28 mouse cellular contexts compared by ENCODE assay signal in genomic region chr3:86712758-86713157, GRCm38 (mm10).
A peak's percentile ranks its signal among the peaks of the same experiment; 100 is the strongest.
DNase-seq lines count a peak whose midpoint lies in the region; ATAC-seq lines count a peak whose summit lies in the region.
"Had no signal": no experiment of that assay in that cellular context is flagged by ENCODE, and none has a peak within 500 bp of the region (broad histone marks: within the 10 kb centered on the region; RNA-seq: fewer than 3 reads in every experiment).

No protein-coding gene starts in this region.

- peaks cover 7% of the 10 kb centered on the region for H3K4me1 ChIP-seq in hindbrain, embryonic 15.5 days (replicated peaks)
- no peaks in the 10 kb centered on the region for H3K4me1 ChIP-seq in hindbrain, embryonic 11.5 days (replicated peaks; ENCODE audit: control insufficient read depth, insufficient read depth, low read length)
- H3K4me1 ChIP-seq in neural tube, embryonic 13.5 days (replicated peaks): peaks cover 21% of the 10 kb centered on the region
- H3K4me1 ChIP-seq in neural tube, embryonic 14.5 days (ENCODE audit: control insufficient read depth, insufficient read depth, low read length): no peaks in the 10 kb centered on the region; the same call in 1 of the 2 replicates
- H3K4me1 ChIP-seq: embryonic facial prominence, embryonic 15.5 days; liver, embryonic 15.5 days; lung, embryonic 15.5 days; megakaryocyte, embryonic 14.5 days; neural tube, embryonic 12.5 days had no signal

- peak; percentile 23; the same call in 1 of the 2 replicates for ATAC-seq in hindbrain, embryonic 15.5 days (ENCODE audit: low FRiP score, low read depth)
- no peak for ATAC-seq in hindbrain, embryonic 11.5 days (ENCODE audit: low FRiP score)
- peak; percentile 70 for ATAC-seq in neural tube, embryonic 13.5 days (ENCODE audit: low read depth)
- ATAC-seq in neural tube, embryonic 14.5 days (ENCODE audit: low read depth): peak; percentile 59

- H3K4me2 ChIP-seq in hindbrain, embryonic 15.5 days: no peak overlapping the region
- no peak overlapping the region for H3K4me2 ChIP-seq in hindbrain, embryonic 11.5 days (replicated peaks; ENCODE audit: low read depth, low read length)
- no peak overlapping the region for H3K4me2 ChIP-seq in neural tube, embryonic 13.5 days
- H3K4me2 ChIP-seq in neural tube, embryonic 14.5 days (ENCODE audit: low read depth, low read length): no peak overlapping the region
- H3K4me2 ChIP-seq: embryonic facial prominence, embryonic 15.5 days; heart, embryonic 12.5 days; liver, embryonic 15.5 days; lung, embryonic 15.5 days; neural tube, embryonic 12.5 days had no signal

- no peak overlapping the region for H3K4me3 ChIP-seq in hindbrain, embryonic 15.5 days
- no peak overlapping the region for H3K4me3 ChIP-seq in hindbrain, embryonic 11.5 days (ENCODE audit: low read depth, low read length)
- no peak overlapping the region for H3K4me3 ChIP-seq in neural tube, embryonic 13.5 days
- H3K4me3 ChIP-seq in neural tube, embryonic 14.5 days (ENCODE audit: low read depth, low read length): no peak overlapping the region
- H3K4me3 ChIP-seq: embryonic facial prominence, embryonic 15.5 days; heart, embryonic 12.5 days; liver, embryonic 15.5 days; lung, embryonic 15.5 days; megakaryocyte, embryonic 14.5 days; neural tube, embryonic 12.5 days had no signal

- no peak overlapping the region for H3K9ac ChIP-seq in hindbrain, embryonic 15.5 days
- H3K9ac ChIP-seq in hindbrain, embryonic 11.5 days (ENCODE audit: low read depth, low read length): no peak overlapping the region
- H3K9ac ChIP-seq in neural tube, embryonic 13.5 days: no peak overlapping the region
- H3K9ac ChIP-seq in neural tube, embryonic 14.5 days (replicated peaks; ENCODE audit: low read depth, low read length): no peak overlapping the region
- H3K9ac ChIP-seq: embryonic facial prominence, embryonic 15.5 days; heart, embryonic 12.5 days; liver, embryonic 15.5 days; lung, embryonic 15.5 days; neural tube, embryonic 12.5 days had no signal

- WGBS in hindbrain, embryonic 15.5 days: 25% methylated on average over 3 of the region's 3 CpGs
- WGBS in hindbrain, embryonic 11.5 days: 54% methylated on average over 3 of the region's 3 CpGs
- 33% methylated on average over 3 of the region's 3 CpGs for WGBS in neural tube, embryonic 13.5 days
- WGBS in neural tube, embryonic 14.5 days: 26% methylated on average over 3 of the region's 3 CpGs

- no peak for DNase-seq in hindbrain, embryonic 11.5 days (ENCODE audit: low spot score)
- no peak for DNase-seq in neural tube, embryonic 10.5 days (ENCODE audit: extremely low spot score, low spot score)
- DNase-seq in thymus, postnatal 36 days: no peak
- no peak for DNase-seq in spleen, postnatal 4 days (ENCODE audit: low spot score in 2 of 2)
- DNase-seq: adrenal gland, adult 2 months; B cell, adult 2 months; cerebellum, adult 11-12 months; cerebellum, postnatal 14 days; gastrocnemius, postnatal 25 days; heart, adult 18-20 months; heart, postnatal 10 days; kidney, adult 18-20 months; layer of hippocampus, adult 9-11 months; left cerebral cortex, postnatal 4 days; liver; lung, postnatal 36 days had no signal

- H3K27ac ChIP-seq in hindbrain, embryonic 15.5 days (replicated peaks): peak overlapping the region; percentile 34; the same call in 1 of the 2 replicates
- no peak overlapping the region for H3K27ac ChIP-seq in hindbrain, embryonic 11.5 days (ENCODE audit: low read depth, low read length)
- peak overlapping the region; percentile 62 for H3K27ac ChIP-seq in neural tube, embryonic 13.5 days (replicated peaks)
- no peak overlapping the region for H3K27ac ChIP-seq in neural tube, embryonic 14.5 days (ENCODE audit: low read depth, low read length)
- H3K27ac ChIP-seq: kidney, postnatal 0 days; liver, embryonic 15.5 days; lung, embryonic 15.5 days; neural tube, embryonic 12.5 days had no signal

- H3K27me3 ChIP-seq in hindbrain, embryonic 15.5 days: no peaks in the 10 kb centered on the region
- no peaks in the 10 kb centered on the region for H3K27me3 ChIP-seq in hindbrain, embryonic 11.5 days (ENCODE audit: control insufficient read depth, insufficient read depth, low read length)
- no peaks in the 10 kb centered on the region for H3K27me3 ChIP-seq in neural tube, embryonic 13.5 days
- no peaks in the 10 kb centered on the region for H3K27me3 ChIP-seq in neural tube, embryonic 14.5 days (ENCODE audit: control insufficient read depth, insufficient read depth, low read length)
- H3K27me3 ChIP-seq: CH12.LX; embryonic facial prominence, embryonic 15.5 days; heart, embryonic 12.5 days; liver, embryonic 15.5 days; lung, embryonic 15.5 days; megakaryocyte, embryonic 14.5 days; neural tube, embryonic 12.5 days had no signal

- H3K9me3 ChIP-seq in hindbrain, embryonic 15.5 days: no peaks in the 10 kb centered on the region
- no peaks in the 10 kb centered on the region for H3K9me3 ChIP-seq in hindbrain, embryonic 11.5 days (ENCODE audit: control insufficient read depth, low read length)
- H3K9me3 ChIP-seq in neural tube, embryonic 13.5 days: no peaks in the 10 kb centered on the region
- no peaks in the 10 kb centered on the region for H3K9me3 ChIP-seq in neural tube, embryonic 14.5 days (ENCODE audit: control insufficient read depth, low read length)
- H3K9me3 ChIP-seq: embryonic facial prominence, embryonic 15.5 days; G1E; heart, embryonic 12.5 days; liver, embryonic 15.5 days; lung, embryonic 15.5 days; megakaryocyte, embryonic 14.5 days; neural tube, embryonic 12.5 days had no signal

- H3K36me3 ChIP-seq in hindbrain, embryonic 15.5 days: no peaks in the 10 kb centered on the region
- H3K36me3 ChIP-seq in hindbrain, embryonic 11.5 days (ENCODE audit: control insufficient read depth, insufficient read depth, low read length): no peaks in the 10 kb centered on the region
- H3K36me3 ChIP-seq in neural tube, embryonic 13.5 days: no peaks in the 10 kb centered on the region
- H3K36me3 ChIP-seq in neural tube, embryonic 14.5 days (ENCODE audit: control insufficient read depth, insufficient read depth, low read length): no peaks in the 10 kb centered on the region
- H3K36me3 ChIP-seq: embryonic facial prominence, embryonic 15.5 days; G1E; heart, embryonic 12.5 days; liver, embryonic 15.5 days; lung, embryonic 15.5 days; neural tube, embryonic 12.5 days had no signal

Comparison
In these comparisons a context has a peak if more than half of its experiments do, and no peak if none do; other contexts are left out.
1. H3K27ac ChIP-seq: peak in hindbrain, embryonic 15.5 days (single experiment) and neural tube, embryonic 13.5 days (single experiment); none in hindbrain, embryonic 11.5 days (single experiment) and neural tube, embryonic 14.5 days (single experiment).